Mouse (Mus musculus) thymus, adult 2 months (tissue): ENCODE results near the gene Fam227a. TPM values are rescaled to one million over a fixed set of nuclear protein-coding genes. Genes with fewer than 3 reads are reported as not detected.
"Not testable (repeated sequence)": the region's sequence is repeated elsewhere in the genome, so short reads cannot be mapped to it uniquely, and the experiment has no call there.

Experiments used
- DNase-seq: peaks from one replicate; pipeline ENCODE4 v3.0.0; 2021
- H3K27ac ChIP-seq: fragments of 200-500 bp; 2 replicates; pipeline ENCODE4 v1.5.1; 2012; ENCODE audit warnings: low read length, control low read depth; ENCODE audit not compliant: control insufficient read depth, insufficient read depth
- H3K27me3 ChIP-seq: fragments of 200-500 bp; 2 replicates; pipeline ENCODE4 v1.6.1; 2012; ENCODE audit warnings: mild to moderate bottlenecking, low read length, moderate library complexity, mixed read lengths; ENCODE audit not compliant: control insufficient read depth, insufficient read depth
- H3K36me3 ChIP-seq: fragments of 200-500 bp; 2 replicates; pipeline ENCODE4 v1.6.1; 2012; ENCODE audit warnings: mild to moderate bottlenecking, low read length, moderate library complexity; ENCODE audit not compliant: control insufficient read depth, insufficient read depth
- H3K4me1 ChIP-seq: fragments of 200-500 bp; replicated peaks from 2 replicates; pipeline ENCODE4 v1.6.1; 2012; ENCODE audit warnings: low read length; ENCODE audit not compliant: control insufficient read depth, insufficient read depth
- H3K4me3 ChIP-seq: fragments of 200-500 bp; 2 replicates; pipeline ENCODE4 v1.5.1; 2012; ENCODE audit warnings: mild to moderate bottlenecking, low read length, control low read depth, moderate library complexity; ENCODE audit not compliant: control insufficient read depth, insufficient read depth
- CTCF ChIP-seq: fragments of 200-500 bp; IDR thresholded peaks from 2 replicates; pipeline ENCODE4 v1.5.1; 2012; ENCODE audit warnings: mild to moderate bottlenecking, control low read depth, low read length, moderate library complexity, borderline replicate concordance; ENCODE audit not compliant: control insufficient read depth, poor library complexity, insufficient read depth; ENCODE audit errors: extremely low read depth
- POLR2A ChIP-seq: fragments of 200-500 bp; IDR thresholded peaks from 2 replicates; pipeline ENCODE4 v1.6.1; 2012; ENCODE audit warnings: mild to moderate bottlenecking, low read length, control low read depth, moderate library complexity; ENCODE audit not compliant: control insufficient read depth, poor library complexity, insufficient read depth; ENCODE audit errors: extremely low read depth
- WGBS: fragments of 180-500 bp; shearing (Covaris S2); methylation state at CpG from one replicate; pipeline ENCODE4 v1.1.7; 2018; 5-methylcytosine and 5-hydroxymethylcytosine counted together
- polyA plus RNA-seq: library from polyadenylated mRNA; depleted of rRNA; stranded (reverse); fragments of >200 nt; gene quantifications from 2 replicates; pipeline ENCODE4 v1.2.3, GENCODE M21; 2012

The Fam227a gene
- polyA plus RNA-seq, 1 experiment, result 1.0 TPM

DNA sequence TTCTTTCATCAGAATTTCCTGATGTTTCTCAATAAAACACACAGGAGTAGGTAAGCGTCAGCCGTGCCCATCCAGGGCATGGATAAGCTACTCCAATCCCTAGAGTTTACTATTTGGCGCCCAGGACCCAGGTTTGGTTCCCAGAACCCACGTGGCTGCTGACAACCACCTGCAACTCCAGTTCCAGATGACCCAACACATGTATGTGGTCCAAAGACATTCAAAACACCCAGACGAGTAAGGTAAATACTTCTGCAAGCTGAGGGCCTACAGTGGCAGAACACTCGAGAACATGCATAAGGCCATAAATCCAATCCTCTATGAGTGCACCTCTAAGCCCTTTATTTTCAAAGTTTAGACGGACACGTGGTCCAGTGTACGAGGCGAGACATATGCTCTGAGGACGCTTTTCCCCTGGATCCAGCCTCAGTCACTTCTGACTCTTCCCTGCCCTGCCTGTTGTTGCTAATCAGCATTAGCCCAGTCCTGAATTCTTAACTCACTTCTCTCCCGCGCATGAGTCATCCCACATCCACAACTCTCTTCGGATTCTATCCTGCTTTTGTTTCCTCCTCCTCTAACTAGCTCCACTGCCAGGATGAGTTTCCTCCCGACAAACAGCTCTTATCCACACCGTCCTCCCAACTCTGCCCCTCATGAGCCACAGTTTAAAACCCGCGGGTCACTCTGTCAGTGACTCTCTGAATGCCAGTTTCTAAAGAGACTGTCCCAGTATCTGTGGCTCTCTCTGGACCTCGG, 25.1 kb upstream of the Fam227a start:
- no peaks in the 10 kb centered on the region for H3K36me3 ChIP-seq
- TF ChIP-seq POLR2A (no peak), CTCF (no peak)
- no peaks in the 10 kb centered on the region for H3K27me3 ChIP-seq
- DNase-seq, result no peak
- H3K4me1 ChIP-seq, result peaks cover 13% of the 10 kb centered on the region
- no peak overlapping the region for H3K4me3 ChIP-seq
- 88% methylated on average over 19 of the region's 19 CpGs for WGBS
- no peak overlapping the region for H3K27ac ChIP-seq

DNA sequence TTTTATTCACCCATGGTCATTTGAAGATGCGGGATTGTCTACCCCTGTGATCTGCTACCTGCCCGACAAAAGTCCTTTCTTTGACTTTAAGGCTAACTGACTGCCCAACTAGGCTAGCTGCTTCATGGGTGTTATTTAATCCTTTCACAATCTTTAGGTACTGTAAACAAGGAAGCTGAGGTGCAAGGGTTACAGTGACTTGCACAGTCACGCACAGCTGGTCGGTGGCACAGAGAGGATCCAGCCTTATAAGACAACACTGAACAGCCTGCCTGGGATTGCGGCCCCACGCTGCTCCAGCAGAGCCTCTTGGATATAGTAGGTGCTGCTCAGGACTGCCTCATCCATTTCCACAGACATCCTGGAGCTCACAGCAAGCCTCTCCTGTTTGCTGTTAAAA, 24.4 kb upstream of the Fam227a start:
- Histone ChIP-seq H3K4me1 (peaks cover 13% of the 10 kb centered on the region), H3K36me3 (no peaks in the 10 kb centered on the region), H3K27ac (no peak overlapping the region), H3K4me3 (no peak overlapping the region), H3K27me3 (no peaks in the 10 kb centered on the region)
- TF ChIP-seq POLR2A (no peak), CTCF (no peak)
- DNase-seq, result no peak
- WGBS, result 80% methylated on average over 6 of the region's 6 CpGs

DNA sequence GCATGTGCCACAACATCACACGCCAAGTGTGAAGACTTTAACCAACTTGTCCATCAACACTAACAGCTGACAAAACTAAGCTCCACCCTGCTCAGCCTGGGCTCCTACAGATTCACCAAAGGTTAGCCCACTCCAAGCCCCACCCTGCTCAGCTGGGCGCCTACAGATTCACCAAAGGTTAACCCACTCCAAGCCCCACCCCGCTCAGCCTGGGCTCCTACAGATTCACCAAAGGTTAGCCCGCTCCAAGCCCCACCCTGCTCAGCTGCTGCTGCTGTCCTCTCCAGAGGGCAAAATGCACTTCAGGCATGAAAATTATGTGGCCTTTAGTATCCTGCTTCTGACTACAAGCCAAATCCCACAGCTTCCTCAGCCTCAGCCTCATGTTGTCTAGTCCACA, 23.2 kb upstream of the Fam227a start:
- H3K4me1 ChIP-seq, result peaks cover 13% of the 10 kb centered on the region
- H3K36me3 ChIP-seq, result no peaks in the 10 kb centered on the region
- 94% methylated on average over 4 of the region's 4 CpGs for WGBS
- no peak overlapping the region for H3K4me3 ChIP-seq
- no peak for DNase-seq
- no peak overlapping the region for H3K27ac ChIP-seq
- TF ChIP-seq CTCF, result no peak
- TF ChIP-seq POLR2A, result no peak
- H3K27me3 ChIP-seq, result no peaks in the 10 kb centered on the region

DNA sequence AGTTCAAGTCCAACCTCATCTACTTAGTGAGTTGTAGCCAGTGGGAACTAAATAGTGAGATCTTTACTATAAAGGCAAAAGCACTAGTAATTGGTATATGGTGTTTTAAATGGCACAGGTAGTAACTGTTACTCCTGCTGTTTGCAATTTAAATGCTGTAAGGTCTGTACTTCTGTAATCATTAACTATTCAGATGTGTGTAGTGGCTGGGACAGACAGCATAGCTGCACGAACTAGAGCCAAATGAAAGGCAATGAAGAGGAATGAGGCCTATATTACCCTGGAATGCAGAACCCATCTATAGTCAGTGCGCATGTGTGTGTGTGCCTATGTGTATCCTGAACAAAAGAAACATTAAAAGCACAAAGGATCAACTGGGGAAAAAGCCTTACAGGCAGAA, 19.2 kb upstream of the Fam227a start:
- Histone ChIP-seq H3K36me3 (peaks cover 31% of the 10 kb centered on the region), H3K4me1 (no peaks in the 10 kb centered on the region), H3K27me3 (no peaks in the 10 kb centered on the region), H3K4me3 (no peak overlapping the region), H3K27ac (no peak overlapping the region)
- 97% methylated on average over 2 of the region's 2 CpGs for WGBS
- no peak for DNase-seq
- TF ChIP-seq CTCF (no peak), POLR2A (no peak)

DNA sequence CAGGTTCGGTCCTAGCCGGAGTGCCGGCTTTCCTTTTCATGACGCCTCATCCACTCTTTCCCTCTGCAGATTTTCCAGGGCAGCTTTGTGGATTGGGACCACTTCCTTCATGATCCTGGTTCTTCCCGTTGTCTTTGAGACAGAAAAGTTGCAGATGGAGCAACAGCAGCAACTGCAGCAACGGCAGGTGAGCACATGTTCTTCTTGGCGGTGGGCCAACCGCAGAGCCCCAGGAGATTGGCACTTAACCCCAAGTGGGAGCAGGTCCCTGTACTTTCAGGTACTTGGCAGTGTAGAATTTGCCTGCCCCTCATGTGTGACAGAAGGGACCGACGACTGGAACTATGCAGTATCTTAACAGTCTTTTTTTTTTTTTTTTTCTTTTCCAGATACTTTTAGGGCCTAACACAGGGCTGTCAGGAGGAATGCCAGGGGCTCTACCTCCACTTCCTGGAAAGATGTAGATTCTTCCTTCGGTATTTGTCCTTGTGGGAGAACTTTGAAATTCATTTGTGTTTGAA, 13.1 kb upstream of the Fam227a start:
- H3K27me3 ChIP-seq, H3K4me1 ChIP-seq, DNase-seq, H3K27ac ChIP-seq, H3K4me3 ChIP-seq: not testable (repeated sequence)
- H3K36me3 ChIP-seq, result peaks cover 33% of the 10 kb centered on the region
- WGBS, result 81% methylated on average over 11 of the region's 11 CpGs

DNA sequence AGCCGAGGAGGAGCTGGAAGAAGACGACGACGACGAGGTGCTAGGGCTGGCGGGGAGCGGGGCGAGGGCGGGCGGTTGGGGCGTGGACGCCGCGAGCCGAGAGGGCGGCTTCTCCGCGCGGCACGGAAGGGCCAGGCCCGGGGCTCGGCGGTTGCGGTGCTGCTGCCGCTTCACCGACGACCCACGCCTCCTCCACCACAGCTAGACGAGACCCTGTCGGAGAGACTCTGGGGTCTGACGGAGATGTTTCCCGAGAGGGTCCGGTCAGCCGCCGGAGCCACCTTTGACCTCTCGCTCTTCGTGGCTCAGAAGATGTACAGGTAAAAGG, 12.2 kb upstream of the Fam227a start:
- Histone ChIP-seq H3K4me3 (peak overlapping the region; percentile 86), H3K27me3 (no peaks in the 10 kb centered on the region), H3K27ac (no peak overlapping the region), H3K36me3 (peaks cover 27% of the 10 kb centered on the region), H3K4me1 (peaks cover 5% of the 10 kb centered on the region)
- DNase-seq, result no peak
- WGBS, result under 1% methylated on average over 37 of the region's 37 CpGs
- TF ChIP-seq CTCF, result no peak
- TF ChIP-seq POLR2A, result no peak
